Mouse (Mus musculus) skeletal muscle tissue, adult 2 months (tissue): ENCODE measurements around the gene Zfp319.

ENCODE experiments used
- DNase-seq: peaks from one replicate; pipeline ENCODE4 v3.0.0-alpha.2; 2012; ENCODE audit warnings: low read depth, low spot score

Zfp319 gene

GRCm38 (mm10) chr8:95310342-95310970, 21.3 kb downstream of the Zfp319 start, which contains the start of gene Tepp:
Tepp (plus strand) TSS chr8:95310566.
- DNase-seq, result no peak

GRCm38 (mm10) chr8:95306431-95306830, 25.3 kb downstream of the Zfp319 start, which contains the start of gene Cngb1:
Cngb1 (minus strand) TSS chr8:95306585.
- no peak for DNase-seq

- no peak for DNase-seq
Measured at GRCm38 (mm10) chr8:95305526-95305925, 26.2 kb downstream of the Zfp319 start.

GRCm38 (mm10) chr8:95302410-95302809, 29.3 kb downstream of the Zfp319 start:
- no peak for DNase-seq

GRCm38 (mm10) chr8:95293891-95294290, 37.9 kb downstream of the Zfp319 start:
- DNase-seq, result peak; percentile 7

- peak; percentile 64 for DNase-seq
Measured at GRCm38 (mm10) chr8:95293172-95293571, 38.6 kb downstream of the Zfp319 start.

- no peak for DNase-seq
Measured at GRCm38 (mm10) chr8:95289066-95289650, 42.6 kb downstream of the Zfp319 start.

- no peak for DNase-seq
Measured at GRCm38 (mm10) chr8:95281493-95281892, 50.3 kb downstream of the Zfp319 start.
